Mouse (Mus musculus) small intestine, adult 2 months (tissue): ENCODE data around the gene Chsy1. TPM values are rescaled to one million over a fixed set of nuclear protein-coding genes. Genes with fewer than 3 reads are reported as not detected.
A peak's percentile ranks its signal among the peaks of the same experiment; 100 is the strongest.

Experiments used
- H3K27ac ChIP-seq: fragments of 200-500 bp; 2 replicates; pipeline ENCODE4 v1.5.1; 2012; ENCODE audit warnings: low read depth, low read length, control low read depth, inconsistent platforms; ENCODE audit not compliant: insufficient read depth
- H3K27me3 ChIP-seq: fragments of 200-500 bp; 2 replicates; pipeline ENCODE4 v1.6.1; 2012; ENCODE audit warnings: mild to moderate bottlenecking, moderate library complexity, low read length, inconsistent platforms; ENCODE audit not compliant: control insufficient read depth, insufficient read depth
- H3K36me3 ChIP-seq: fragments of 200-500 bp; 2 replicates; pipeline ENCODE4 v1.6.1; 2012; ENCODE audit warnings: mild to moderate bottlenecking, low read length, control low read depth, inconsistent platforms; ENCODE audit not compliant: control insufficient read depth, insufficient read depth
- H3K4me1 ChIP-seq: fragments of 200-500 bp; 2 replicates; pipeline ENCODE4 v1.6.1; 2012; ENCODE audit warnings: low read length, inconsistent platforms, mixed read lengths; ENCODE audit not compliant: control insufficient read depth, insufficient read depth, insufficient read length
- H3K4me3 ChIP-seq: fragments of 200-500 bp; 2 replicates; pipeline ENCODE4 v1.5.1; 2012; ENCODE audit warnings: low read depth, mild to moderate bottlenecking, control low read depth, inconsistent platforms, low read length, moderate library complexity
- CTCF ChIP-seq: fragments of 200-500 bp; IDR thresholded peaks from 2 replicates; pipeline ENCODE4 v1.5.1; 2012; ENCODE audit warnings: low read depth, mild to moderate bottlenecking, control low read depth, inconsistent platforms, low read length, moderate library complexity, mixed read lengths; ENCODE audit not compliant: insufficient replicate concordance, insufficient read length; ENCODE audit errors: extremely low read depth
- POLR2A ChIP-seq: fragments of 200-500 bp; IDR thresholded peaks from 2 replicates; pipeline ENCODE4 v1.6.1; 2012; ENCODE audit warnings: low read depth, mild to moderate bottlenecking, control low read depth, inconsistent platforms, low read length, moderate library complexity
- WGBS: fragments of 180-500 bp; shearing (Covaris S2); methylation state at CpG from one replicate; pipeline ENCODE4 v1.1.7; 2018; 5-methylcytosine and 5-hydroxymethylcytosine counted together
- polyA plus RNA-seq: library from polyadenylated mRNA; depleted of rRNA; stranded (reverse); fragments of >200 nt; gene quantifications from 2 replicates; pipeline ENCODE4 v1.2.3, GENCODE M21; 2012

The Chsy1 gene
- polyA plus RNA-seq, 1 experiment = 1.4 TPM

DNA sequence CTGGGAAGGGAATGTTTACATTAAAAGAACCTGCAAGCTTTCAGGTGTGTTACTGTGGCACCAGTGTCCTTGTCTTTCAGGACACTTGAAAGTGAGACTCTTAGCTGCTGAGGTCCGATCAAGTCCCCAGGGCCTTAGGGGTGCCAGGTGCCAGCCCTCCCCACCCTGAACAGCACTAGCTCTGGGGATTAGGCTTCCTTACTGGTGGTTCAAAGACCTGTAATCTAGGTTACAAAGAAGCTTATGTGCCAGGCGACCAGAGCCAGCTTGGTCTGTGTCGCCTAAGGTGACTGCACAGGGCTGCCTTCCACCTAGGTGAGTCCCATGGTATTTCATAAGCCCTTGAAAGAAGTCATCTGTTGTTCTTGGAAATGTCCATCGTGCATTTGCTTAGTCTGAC, 66.9 kb downstream of the Chsy1 start:
- no peak overlapping the region for H3K4me3 ChIP-seq

DNA sequence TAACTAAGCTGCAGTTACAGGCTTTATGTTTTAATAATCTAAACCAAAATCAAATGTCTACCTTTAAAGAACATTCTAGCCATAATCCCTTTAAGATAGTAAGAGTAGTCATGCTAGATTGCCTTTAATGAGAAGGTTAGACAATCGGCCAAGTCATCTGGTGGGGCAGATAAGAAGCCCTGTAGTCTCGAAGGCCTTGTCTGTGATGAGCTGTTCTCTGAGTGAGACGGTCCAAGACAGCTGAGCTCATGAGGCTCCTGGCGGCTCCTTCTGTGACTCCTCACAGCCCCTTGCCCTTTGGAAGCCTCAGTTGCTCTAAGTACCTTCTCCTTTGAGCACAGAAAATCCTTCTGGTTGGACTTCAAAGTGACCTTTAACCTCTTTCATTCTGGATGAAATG, 67.6 kb downstream of the Chsy1 start:
- no peak for TF ChIP-seq CTCF
- no peak for TF ChIP-seq POLR2A
- WGBS = 73% methylated on average over 4 of the region's 4 CpGs
- H3K4me3 ChIP-seq = no peak overlapping the region
- no peaks in the 10 kb centered on the region for H3K27me3 ChIP-seq
- H3K36me3 ChIP-seq = no peaks in the 10 kb centered on the region
- H3K27ac ChIP-seq = no peak overlapping the region
- H3K4me1 ChIP-seq = no peaks in the 10 kb centered on the region

More for the DNA sequence above, 66.9 kb downstream of the Chsy1 start:
- Histone ChIP-seq H3K27me3 (no peaks in the 10 kb centered on the region), H3K4me1 (no peaks in the 10 kb centered on the region), H3K36me3 (no peaks in the 10 kb centered on the region), H3K27ac (peak overlapping the region; percentile 11; the same call in 1 of the 2 replicates)
- TF ChIP-seq CTCF (no peak), POLR2A (no peak)
- WGBS = 89% methylated on average over 4 of the region's 4 CpGs

DNA sequence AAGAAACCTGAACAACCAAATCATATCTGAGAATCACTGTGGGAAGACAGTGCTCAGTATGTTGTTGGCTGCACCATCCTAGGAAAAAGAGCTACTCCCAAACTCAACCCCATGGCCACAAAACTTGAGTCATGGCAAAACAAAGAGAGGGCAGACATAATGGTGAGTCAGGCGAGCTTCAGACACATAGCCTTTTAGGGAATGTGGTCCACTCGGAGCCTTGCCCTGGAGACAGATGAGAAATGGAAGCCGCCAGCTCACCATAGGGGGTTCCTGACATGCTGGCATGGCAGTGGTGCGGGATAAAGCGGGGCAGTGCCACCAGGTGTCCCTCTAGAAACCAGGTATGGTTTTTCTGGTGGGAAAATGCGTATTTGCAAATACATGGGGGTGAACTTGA, 68.8 kb downstream of the Chsy1 start:
- Histone ChIP-seq H3K27ac (no peak overlapping the region), H3K4me1 (no peaks in the 10 kb centered on the region), H3K27me3 (no peaks in the 10 kb centered on the region), H3K36me3 (no peaks in the 10 kb centered on the region), H3K4me3 (no peak overlapping the region)
- WGBS = 91% methylated on average over 6 of the region's 6 CpGs
- TF ChIP-seq POLR2A (no peak), CTCF (no peak)

DNA sequence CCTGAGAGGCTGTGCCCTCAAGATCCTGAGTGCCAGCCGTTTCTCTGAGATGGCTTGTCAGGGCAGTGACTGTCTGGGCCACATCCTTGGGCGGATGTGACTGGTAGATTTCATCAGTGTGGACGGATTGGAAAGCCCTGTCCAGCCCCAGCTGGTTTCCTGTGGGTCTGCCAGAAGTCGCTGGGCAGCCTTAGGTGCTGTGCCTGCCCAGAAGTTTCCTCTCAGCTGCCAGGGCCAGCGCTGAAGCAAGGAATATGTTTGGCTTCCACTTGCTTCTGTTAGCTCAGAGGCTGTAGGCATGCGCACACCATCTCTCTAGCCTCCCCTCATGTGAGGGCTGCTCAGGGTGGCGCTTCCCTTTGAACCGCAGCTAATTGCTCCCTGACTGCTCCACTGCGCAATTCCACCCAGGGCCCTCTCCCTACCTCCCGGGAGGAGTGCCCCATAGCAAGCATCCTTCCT, 69.8 kb downstream of the Chsy1 start:
- H3K4me3 ChIP-seq = no peak overlapping the region
- 50% methylated on average over 10 of the region's 10 CpGs for WGBS
- H3K36me3 ChIP-seq = no peaks in the 10 kb centered on the region
- TF ChIP-seq CTCF (no peak), POLR2A (no peak)
- no peaks in the 10 kb centered on the region for H3K27me3 ChIP-seq
- H3K4me1 ChIP-seq = no peaks in the 10 kb centered on the region
- no peak overlapping the region for H3K27ac ChIP-seq

DNA sequence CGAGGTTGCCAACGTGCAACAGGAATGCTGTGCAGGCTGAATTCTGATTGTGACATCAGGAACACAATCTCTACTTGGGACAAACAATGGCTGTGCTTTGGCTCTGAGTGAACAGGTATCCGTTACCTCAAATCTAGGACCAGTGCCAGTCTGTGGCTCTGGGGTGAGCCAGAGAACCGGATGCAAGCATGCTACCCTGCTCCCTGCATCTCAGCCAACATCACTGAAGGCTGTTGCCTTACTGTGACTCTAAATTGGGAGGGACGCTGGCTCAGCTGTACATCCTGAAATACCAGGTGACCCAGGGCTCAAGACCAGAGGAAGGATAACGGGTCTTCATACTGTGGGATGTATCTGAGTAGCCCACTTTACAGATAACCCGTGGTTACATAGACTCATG, 70.4 kb downstream of the Chsy1 start:
- H3K4me3 ChIP-seq = no peak overlapping the region
- no peak for TF ChIP-seq POLR2A
- TF ChIP-seq CTCF = no peak
- no peaks in the 10 kb centered on the region for H3K4me1 ChIP-seq
- no peaks in the 10 kb centered on the region for H3K27me3 ChIP-seq
- H3K27ac ChIP-seq = 0 out of 2 replicates have a peak overlapping the region, but pooled peaks have one; percentile 5
- H3K36me3 ChIP-seq = no peaks in the 10 kb centered on the region
- 73% methylated on average over 7 of the region's 7 CpGs for WGBS

DNA sequence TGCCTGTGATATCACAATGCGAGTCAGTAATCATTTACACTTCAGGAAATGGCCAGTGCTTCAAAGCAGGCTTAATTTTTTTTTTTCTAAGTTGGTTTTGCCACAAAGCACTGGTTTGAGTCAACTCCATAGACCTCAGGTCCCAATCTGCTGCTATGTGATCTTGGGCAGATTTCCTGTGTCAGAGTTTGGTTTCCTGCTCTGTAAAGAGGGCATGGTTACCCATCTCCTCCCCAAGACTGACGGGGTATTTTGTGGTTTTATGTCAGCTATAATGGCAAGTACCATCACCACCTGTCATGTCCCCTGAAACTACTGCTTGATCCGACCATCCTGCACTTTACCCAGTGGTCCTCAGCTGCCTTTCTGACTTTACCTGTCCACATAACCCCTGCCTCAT, 70.9 kb downstream of the Chsy1 start:
- 52% methylated on average over 3 of the region's 3 CpGs for WGBS
- TF ChIP-seq POLR2A = no peak
- TF ChIP-seq CTCF = no peak
- Histone ChIP-seq H3K27me3 (no peaks in the 10 kb centered on the region), H3K36me3 (no peaks in the 10 kb centered on the region), H3K4me3 (no peak overlapping the region), H3K27ac (no peak overlapping the region), H3K4me1 (no peaks in the 10 kb centered on the region)

DNA sequence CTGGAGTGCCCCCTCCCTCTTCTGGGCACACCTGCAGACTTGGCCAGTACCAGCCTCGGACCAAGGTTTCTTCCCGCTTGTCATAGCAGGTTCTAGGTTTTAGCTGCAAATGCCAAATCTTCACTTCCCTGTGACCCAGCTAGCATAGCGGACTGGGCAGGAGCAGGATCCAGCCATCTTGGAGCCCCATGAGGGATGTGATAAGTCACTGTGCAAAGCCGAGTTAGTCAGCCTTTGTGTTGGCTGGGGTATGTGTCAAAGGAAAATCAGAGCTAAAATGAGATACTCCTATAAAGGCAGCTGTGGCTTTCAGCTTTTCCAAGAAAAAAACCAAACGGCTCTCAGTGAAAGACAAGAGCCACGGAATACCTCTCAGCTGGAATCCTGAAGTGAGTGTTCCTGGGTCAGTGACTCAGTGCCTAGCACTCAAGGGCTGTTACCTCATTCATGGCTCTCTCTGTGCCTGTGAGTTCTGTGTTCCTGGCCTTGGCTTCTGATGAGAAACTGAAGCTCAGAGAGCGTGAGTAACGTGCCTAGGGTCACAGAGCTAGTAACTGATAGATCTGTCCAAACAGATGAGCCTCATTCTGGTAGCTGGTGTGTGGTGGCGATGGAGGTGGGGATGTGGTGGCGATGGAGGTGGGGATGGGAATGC, 71.5 kb downstream of the Chsy1 start:
- 79% methylated on average over 10 of the region's 10 CpGs for WGBS
- no peaks in the 10 kb centered on the region for H3K36me3 ChIP-seq
- H3K27ac ChIP-seq = no peak overlapping the region
- no peaks in the 10 kb centered on the region for H3K4me1 ChIP-seq
- H3K27me3 ChIP-seq = no peaks in the 10 kb centered on the region
- H3K4me3 ChIP-seq = no peak overlapping the region
- TF ChIP-seq CTCF (no peak), POLR2A (no peak)
